Mouse (Mus musculus) retina, embryonic 14.5 days (tissue): ENCODE measurements around the gene Gm266.
A peak's percentile ranks its signal among the peaks of the same experiment; 100 is the strongest.

Source experiments
- DNase-seq: peaks from one replicate; pipeline ENCODE4 v3.0.0-alpha.2; 2015; ENCODE audit warnings: low spot score

Gene Gm266

DNA sequence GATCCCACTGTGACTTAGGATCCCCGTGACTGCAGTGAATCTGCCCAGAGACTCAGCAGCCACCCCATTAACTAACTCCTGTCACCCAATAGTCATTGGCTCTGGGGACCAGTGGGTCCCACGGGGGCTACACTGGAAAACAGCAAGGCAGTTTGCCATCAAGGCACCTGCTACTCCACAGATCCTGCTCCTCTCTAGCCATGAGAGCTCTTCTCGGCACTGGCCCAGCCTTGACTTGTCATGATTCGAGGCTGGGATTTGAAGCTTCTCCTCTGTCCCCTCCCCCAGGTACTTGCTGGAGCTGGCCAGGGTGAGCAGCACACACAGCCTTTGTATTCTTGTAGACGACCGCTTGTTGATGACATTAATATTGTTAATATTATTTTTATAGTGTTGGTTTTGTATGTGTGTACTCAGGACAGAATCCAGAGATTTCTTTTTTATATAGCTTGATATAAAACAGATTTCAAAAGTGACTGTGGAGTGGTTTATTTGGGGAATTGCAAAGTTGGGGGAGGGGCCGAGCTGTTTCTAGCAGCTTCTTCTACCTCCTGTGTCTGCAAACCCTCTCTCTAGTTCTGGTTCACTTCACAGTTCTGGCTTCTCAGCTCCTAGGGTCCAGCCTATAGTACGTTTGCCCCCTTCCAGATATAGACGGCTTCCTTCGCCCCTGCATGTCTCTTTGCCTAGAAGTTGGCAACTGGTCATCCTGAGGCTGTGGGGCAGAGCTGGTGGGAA, 30.9 kb downstream of the Gm266 start:
- DNase-seq: no peak

DNA sequence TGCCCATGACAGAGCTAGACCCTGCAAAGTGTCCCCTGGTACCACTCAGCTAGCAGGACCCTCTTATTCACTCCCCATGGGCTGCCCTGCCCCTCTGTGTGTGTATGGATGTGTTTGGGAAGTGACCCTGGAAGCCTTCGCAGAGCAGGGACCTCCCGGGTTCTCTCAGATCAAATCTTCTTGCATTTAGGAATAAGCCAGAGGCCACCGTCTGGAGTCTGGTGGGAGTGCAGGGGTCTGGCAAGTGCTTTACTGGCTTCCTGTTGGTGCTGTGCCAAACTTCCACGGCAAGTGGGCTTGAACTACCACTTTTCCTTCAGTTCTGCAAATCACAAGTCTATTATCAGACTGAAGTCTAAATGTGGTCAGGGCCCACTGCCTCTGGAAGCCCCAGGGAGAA, 31.6 kb downstream of the Gm266 start:
- DNase-seq: no peak

DNA sequence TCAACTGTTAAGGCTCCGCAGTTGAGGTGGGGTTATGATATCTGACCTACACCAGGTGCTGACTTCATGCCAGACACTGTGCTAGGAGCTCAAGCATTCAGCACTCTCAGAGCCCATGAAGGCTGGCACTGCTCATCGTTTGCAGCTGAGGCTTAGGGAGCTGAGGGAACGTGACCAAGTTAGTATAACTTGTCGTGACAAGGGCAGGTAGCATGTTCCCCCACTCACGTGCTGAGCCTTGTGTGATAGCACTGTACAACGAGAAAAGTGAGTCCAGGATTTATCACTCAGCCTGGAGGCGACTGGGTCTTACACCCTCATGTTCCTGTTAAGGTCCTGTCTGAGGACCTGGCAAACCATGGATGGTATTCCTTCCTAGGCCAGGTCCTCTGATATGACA, 34.1 kb downstream of the Gm266 start:
- DNase-seq: no peak

DNA sequence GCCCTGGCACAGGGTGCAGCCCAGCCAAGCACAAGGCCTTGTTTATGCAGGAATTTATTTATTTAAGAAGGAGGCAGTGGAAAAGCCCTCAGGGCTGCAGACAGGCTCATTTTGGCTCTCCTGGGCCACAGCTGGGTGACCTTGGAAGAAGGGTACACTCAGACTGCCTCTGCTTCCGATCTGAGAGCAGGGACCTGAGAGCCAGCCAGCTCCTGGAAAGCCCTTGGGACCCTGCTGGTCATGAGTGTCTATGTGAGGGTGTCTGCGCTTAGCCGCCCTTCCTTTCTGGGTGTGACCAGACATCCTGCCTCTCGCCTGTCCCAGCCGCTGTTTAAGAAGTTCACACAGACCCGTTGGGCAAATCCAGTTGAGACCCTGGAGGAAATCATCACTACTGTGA, 35.3 kb downstream of the Gm266 start:
- no peak for DNase-seq

DNA sequence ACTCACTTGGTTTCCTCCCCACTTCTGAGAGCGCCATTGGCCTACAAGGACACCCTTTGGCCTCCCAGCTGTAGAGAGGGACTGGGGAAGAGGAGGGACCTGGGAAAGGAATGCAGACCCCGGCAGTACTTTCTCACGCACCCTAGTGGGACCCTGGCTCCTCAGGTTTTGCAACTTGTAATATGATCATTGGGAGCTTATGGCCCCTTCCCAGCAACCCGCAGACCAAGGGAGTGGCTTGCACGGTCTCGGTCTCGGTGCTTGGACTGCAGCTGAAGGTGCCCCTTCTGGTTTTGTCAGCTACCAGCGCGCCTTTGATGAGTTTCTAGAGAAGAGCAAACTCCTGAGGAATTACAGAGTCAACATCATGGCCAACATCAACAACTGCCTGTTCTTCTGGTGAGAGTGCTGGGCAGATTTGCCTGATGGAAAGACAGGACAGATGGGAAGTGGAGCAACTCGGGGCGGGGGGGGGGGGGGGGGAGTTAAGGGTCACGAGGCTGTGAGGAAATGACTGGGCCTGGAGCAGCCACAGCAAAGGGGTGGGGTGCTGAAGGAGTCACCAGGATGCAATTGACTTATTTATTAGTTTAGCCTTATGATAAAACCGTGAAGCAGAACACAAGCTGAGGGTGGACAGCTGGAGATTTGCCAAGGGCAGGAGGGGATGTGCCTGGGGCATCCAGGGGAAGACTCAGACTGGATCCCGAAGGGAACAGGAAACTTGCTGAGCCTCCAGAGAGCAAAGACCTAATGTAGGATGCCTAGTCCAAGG, 36.5 kb downstream of the Gm266 start:
- no peak for DNase-seq

DNA sequence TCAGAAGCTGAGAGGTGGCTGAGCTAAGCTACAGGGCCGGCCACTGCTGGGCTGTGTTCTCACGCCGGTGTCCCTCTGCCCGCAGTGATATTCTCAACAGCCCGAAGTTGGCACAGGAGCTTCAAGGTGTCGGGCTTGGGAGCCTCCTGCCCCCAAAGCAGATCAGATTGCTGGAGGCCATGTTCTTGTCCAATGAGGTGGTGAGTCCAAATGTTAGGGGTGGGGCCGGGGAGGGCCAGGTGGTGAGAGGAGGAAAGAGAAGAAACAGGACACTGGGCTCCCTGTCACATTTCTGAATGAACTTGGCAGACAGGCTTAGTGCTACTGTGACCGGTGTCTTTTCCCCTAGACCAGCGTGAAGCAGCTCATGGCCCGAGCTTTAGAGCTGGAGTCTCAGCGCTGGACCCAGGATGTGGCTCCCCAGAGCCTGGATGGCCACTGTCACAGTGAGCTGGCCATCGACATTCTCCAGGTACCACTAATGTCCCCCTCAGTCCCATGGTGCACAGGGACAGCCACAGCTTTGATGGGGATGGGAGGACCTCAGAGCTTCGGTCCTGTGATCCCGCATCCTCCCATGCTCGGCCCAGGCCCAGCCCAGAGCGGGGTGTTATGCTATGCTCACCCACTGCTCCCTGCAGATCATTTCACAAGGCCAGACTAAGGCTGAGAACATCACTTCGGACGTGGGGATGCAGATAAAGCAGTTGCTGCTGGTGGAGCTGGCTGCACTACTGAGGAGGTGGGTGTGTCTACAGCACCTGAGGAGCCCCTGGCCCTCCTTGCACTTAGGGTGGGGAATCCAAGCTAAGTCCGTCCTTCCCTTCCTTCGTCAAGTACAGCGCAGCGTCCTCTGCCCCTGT, 37.5 kb downstream of the Gm266 start:
- DNase-seq: no peak

DNA sequence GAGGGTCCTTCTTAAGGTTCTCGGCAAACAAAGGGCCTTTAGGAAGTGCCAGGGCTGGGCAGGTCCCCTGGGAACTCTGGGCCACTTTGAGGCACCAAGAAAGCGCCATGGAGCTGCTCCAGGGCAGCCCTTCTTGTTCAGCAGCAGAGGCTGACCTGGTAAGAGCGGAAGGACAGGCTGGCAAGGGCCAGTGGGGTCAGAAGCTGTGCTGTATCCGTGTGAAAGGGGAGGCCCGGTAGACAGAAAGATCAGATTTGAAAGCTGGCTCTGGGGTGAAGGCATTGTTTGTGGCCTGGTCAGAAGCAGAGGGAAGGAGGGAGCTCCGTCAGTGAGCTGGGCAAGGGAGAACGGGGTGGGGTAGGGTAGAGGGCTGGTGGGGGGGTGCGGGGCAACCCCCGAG, 38.3 kb downstream of the Gm266 start:
- no peak for DNase-seq

DNA sequence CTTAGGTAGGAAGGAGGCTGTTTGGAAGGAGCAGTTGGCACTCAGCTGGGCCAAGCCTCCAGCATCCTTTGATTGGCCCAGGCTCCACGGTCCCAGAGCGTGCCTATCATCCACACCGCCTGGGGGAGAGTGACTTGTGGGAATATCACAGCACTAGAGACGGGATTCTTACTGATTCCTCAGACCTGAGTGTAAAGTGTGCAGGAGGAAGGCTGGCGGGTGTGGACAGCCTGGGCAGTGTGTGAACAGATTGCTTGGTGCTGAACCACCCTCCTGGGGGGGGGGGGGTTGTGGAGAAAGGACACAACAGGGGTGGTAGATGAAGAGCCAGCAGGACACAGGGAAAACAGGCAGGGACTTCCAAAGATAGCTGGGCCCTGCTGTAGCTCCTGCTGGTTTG, 38.9 kb downstream of the Gm266 start:
- no peak for DNase-seq

DNA sequence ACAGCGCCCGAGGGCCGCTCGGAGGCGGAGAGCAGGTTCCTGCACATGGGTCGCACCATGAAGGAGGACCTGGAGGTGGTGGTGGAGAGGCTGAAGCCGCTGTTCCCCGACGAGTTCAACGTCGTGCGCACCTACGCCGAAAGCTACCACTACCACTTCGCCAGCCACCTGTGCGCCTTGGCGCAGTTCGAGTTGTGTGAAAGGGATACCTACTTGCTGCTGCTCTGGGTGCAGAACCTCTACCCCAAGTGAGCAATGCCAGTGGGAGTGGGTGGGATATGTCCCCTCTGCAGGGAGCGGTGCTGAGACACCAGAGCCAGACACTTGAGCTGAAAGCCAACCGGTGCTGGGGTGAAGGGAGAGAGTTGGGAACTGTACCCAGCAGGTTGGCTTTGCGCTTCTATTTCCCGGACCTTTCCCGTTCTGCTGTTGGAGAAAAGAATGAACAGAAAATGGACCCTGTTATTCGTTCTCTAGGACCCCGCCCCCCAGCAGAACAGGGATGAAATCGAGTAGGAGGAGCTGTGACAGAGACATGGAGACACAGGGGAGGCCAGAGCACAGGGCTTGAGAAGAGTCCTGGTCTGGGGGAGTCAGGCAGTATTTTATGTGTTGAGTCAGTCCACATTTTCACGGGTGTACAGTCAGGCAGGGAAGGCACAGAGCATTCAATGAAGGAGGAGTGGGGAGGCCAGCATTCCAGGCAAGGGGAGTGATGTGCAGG, 39.6 kb downstream of the Gm266 start:
- no peak for DNase-seq

DNA sequence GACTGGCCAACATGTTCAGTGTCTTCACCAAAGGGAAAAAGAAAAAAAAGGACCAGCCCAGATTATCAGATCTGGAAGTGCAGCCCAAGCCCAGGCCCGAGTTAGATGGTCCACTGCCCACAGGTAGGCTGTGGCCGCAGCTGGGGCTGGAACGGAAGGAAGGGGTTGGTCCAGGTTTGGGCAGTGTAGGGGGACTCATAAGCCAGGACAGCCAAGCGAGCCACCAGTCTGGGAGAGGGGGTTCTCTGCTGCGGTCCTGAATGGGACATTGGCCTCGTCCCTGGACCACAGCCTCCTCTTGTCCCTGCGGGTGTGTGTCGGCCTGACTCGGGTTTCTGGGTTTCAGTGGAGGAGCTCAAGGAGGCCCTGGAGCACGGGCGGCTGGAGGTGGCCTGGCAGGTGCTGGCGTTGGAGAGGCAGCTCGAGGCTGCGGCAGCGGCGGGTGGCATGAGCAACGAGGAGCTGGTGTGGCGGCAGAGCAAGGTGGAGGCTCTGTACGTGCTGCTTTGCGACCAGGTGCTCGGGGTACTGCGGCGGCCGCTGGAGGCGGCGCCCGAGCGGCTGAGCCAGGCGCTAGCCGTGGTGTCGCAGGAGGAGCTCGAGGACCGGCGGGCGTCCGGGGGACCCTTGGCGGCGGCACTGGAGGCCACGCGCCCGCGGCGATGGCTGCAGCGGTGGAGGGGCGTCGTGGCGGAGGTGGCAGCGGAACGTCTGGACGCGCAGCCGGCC, 40.3 kb downstream of the Gm266 start:
- DNase-seq: no peak

DNA sequence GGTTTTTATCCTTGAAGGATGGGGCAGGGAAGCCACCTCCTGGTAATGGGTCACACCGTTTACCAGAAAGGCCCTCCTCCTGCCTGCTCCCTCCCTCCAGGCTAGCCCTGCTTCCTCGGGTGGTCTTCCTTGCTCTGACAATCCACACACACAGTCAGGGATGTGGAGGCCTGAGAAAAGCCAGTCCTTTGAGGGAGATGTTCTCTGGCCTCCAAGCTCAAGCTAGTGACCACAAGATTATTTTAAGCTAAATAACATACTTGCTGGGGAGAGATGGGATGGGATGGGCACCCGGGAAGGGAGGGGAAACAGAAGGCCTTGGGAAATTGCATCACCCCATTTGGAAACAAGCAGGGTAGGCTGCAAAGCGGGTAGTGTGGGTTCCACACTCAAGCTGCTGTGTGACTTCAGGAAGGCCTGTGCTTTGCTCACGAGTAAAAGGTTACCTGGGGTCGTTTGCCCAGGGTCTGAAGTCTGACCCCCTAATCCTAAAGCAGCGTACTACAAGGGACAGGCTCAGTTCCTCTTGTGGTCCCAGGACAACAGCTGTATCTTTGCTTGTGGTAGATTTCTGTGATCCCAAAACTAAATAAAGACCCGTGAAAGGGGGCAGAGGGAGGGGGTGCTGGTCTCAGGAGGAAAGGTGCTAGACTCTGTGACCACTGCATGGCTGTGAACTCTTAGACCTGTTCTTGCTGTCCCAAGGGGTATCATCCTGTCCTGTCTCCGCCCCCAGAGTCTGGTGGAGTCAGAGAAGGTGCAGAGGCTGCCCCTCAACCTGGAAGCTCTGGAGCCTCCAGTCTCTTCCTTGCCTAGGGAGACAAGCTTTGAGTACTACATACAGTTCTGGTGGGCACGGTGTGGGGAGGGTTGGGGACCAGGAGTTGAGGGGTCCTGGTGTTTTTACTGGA, 41.4 kb downstream of the Gm266 start:
- no peak for DNase-seq

DNA sequence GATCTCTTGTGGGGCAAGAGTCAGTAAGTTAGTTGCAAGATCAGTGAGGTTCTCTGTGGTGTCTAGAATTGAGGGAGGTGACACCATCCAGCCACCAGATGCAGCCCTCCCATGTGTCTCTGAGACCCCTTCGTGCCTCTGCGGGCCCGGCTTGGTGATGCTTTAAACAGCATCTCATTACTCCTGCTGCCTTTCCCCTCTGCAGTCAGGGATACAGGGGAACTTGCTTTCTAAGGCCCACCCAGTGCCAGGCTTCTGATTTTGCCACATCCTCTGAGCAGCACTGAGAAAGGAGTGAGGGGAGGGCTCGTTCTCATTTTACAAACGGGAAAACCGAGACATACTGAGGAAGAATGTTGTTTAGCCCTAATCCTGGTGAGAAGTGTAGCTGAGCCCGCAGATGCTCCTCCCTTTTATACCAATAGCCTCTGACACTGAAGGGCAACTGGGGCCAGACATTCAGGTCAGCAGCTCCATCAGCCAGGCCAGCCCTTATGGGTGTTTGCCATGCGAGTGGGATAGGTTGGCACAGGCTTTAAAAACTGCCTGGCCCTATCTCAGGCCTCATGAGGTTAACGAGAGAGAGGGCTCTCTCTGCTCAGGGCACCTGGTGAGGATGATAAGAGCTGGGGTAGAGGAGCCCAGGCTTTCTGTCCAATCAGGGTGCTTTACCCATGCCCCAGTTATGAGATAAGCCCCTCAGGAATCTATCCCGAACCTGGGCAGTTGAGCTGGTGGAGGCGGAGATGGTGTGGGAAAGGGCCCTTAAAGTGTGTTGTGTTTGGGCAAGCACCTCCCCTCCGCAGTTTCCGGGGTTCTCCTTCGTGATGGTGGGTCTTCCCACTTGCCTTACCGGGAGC, 42.4 kb downstream of the Gm266 start:
- no peak for DNase-seq

DNA sequence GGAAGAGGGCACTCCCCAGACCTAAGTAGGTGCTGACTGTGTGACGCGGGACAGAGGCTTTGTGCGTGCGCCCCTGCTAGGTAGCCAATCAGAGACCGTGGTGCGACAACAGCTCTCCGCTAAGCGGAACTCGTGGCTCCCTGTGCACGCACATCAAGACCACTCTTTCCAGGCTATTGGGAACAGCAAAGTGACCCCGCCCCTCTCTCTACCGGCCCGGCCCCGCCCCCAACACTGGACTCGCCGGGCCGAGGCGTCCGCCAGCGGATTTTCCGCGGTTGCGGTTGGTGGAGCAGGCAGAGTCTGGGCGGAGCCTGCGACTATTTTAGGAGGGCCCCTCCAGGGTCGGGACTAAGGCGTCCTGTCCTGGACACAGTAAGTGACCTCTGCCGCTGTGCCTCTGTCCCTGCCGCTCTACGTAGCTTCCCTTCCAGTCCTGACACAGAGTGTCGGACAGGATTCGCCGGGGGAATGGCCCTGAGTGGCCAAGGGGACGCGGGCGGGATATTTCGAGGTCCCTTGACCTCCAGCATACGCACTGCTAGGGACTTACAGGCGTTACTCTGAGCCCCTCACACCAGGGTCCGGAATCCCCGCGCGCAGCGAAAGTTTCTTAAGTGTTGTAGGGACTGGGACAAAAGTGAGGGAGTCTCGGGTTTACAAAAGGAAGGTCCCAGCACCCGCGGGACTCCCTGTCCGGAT, 43.2 kb downstream of the Gm266 start, which contains the start of gene Tnfaip2:
Tnfaip2 (plus strand) TSS at position 161 of the 702 bp plus-strand sequence.
- DNase-seq: peak; percentile 74

DNA sequence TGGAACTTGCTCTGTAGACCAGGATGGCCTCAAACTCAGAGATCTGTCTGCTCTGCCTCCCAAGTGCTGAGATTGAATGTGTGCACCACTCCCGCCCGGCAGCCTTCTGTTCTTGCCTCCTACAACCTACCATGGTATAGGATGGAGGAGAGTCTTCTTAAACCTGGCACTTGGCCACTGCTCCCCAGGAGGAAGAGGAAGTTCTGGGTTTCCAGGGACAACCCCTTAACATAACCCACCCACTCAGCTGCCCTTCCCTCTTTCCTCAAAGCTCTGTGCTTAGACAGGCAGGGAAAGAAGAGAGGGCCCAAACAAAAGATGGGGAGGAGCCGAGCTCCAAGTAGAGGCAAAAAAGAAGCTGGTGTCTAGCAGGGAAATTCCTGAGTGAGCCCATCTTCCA, 44.1 kb downstream of the Gm266 start:
- no peak for DNase-seq

DNA sequence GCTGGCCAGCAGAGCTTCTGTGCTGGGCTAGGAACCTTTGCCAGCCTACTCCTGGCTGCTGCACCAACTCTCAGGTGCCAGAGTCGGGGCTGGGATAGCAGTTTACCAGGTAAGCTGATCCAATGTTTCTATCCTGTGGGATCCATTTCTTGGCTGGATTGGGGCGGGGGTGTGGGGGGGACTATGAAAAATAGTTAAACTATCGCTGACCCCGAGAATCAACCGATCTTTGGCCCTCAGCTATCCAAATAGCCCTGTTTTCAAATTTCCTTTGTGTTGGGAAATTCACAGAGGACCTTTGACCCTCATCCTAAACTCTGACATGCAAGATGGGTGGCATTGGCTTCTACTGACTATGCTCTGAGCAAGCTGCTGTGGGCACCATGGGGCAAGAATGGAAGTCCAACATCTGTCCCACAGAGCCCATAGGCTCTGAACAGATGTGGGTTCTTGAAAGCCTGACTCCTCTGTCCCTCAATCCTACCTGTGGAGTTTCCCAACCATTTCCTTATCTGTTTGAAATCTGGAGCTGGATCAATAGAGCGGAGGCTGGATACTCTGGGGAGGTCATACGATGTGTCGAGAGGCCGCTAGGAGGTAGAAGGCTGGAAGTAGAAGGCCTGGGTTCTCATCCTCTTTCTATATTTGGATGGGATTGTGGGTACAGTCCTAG, 44.8 kb downstream of the Gm266 start:
- DNase-seq: no peak

DNA sequence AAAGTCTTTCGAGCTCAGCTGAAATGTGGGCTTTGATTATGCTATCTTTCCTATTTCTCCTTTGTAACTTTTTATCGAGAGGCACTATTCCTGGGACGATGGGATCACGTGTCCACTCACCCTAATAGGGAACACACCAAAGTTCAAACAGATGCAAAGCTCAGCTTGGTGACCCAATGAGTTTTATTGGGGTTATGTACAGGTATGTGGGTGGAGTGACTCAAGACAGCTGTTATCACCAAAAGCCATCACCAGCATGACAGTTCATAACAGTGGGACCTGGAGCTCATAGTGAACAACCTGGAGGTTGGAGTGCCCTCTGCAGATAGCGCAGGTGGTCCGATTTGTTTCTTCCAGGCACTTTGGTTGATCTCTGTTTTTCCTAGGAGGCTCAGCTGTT, 46.8 kb downstream of the Gm266 start:
- no peak for DNase-seq

DNA sequence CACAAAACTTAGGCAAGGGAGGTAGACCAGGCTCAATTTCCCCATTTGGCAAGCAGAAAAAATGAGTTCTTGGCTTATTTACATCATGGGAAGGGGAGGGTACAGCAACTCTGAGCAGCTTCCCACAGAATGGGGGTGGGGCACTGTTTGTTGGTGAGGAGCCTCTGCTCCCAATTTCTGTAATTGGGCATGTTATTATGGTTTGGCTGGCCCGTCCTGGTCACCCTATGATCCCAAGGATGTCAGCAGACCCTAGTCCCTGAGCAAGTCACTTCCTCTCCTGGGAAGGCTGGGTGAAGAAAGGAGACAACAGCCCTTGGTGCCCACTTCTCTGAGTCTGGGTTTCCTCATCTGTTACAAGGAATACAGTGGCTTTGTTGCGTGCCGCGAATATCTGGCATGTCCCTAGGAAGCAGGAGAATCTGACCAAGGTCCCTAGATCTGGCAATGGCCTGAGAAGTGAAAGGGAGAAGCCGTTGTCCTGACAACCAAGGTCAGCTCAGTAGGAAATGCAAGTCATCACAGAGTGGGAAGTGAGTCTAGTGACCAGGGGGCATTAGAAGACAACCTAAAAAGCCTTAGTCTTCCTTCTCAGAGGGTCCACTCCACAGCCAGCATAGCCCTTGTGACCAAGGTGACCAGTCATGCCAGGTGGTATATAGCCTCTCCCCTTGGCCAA, 48.3 kb downstream of the Gm266 start:
- DNase-seq: no peak
